ENCODE assay signal across 8 mouse cellular contexts in genomic region chr16:89773657-89774552, GRCm38 (mm10).
DNase-seq lines count a peak whose midpoint lies in the region; ATAC-seq lines count a peak whose summit lies in the region.

No protein-coding gene starts in this region.

- ATAC-seq in megakaryocyte progenitor cell, adult 5-6 weeks (replicated peaks; ENCODE audit: poor library complexity): peak; percentile 92

- peak; percentile 58 for DNase-seq in WW6 (ENCODE audit: low read depth, low spot score)
- DNase-seq in cerebellum, postnatal 36 days: peak; percentile 89 to 93
- peak; percentile 84 for DNase-seq in gastrocnemius, postnatal 10 days
- DNase-seq in induced T-regulatory cell, adult 2 months (ENCODE audit: low read depth): peak; percentile 89
- peak; percentile 64 to 94 for DNase-seq in left cerebral cortex, adult 9 months (ENCODE audit: low spot score in 2 of 2)
- peak; percentile 87 for DNase-seq in right cerebral cortex, postnatal 14 days
- peak; percentile 74 to 82 for DNase-seq in urinary bladder, postnatal 36 days (ENCODE audit: low spot score in 2 of 2)

Comparison
In these comparisons a context has a peak if more than half of its experiments do, and no peak if none do; other contexts are left out.
1. Peak in every context shown above with its lines: DNase-seq and ATAC-seq.